Mouse (Mus musculus) hematopoietic multipotent progenitor cell, adult 10-12 weeks (in vitro differentiated cells): ENCODE data around the gene Klhl42. TPM values are rescaled to one million over a fixed set of nuclear protein-coding genes. Genes with fewer than 3 reads are reported as not detected.

Experiments used
- polyA plus RNA-seq: library from polyadenylated mRNA; stranded (reverse); fragments of >175 nt; gene quantifications from 2 replicates; pipeline ENCODE4 v1.2.3, GENCODE M21; 2012; ENCODE audit warnings: low replicate concordance

Klhl42 gene
- 9.5 and 15.3 TPM in 2 replicates for polyA plus RNA-seq

DNA sequence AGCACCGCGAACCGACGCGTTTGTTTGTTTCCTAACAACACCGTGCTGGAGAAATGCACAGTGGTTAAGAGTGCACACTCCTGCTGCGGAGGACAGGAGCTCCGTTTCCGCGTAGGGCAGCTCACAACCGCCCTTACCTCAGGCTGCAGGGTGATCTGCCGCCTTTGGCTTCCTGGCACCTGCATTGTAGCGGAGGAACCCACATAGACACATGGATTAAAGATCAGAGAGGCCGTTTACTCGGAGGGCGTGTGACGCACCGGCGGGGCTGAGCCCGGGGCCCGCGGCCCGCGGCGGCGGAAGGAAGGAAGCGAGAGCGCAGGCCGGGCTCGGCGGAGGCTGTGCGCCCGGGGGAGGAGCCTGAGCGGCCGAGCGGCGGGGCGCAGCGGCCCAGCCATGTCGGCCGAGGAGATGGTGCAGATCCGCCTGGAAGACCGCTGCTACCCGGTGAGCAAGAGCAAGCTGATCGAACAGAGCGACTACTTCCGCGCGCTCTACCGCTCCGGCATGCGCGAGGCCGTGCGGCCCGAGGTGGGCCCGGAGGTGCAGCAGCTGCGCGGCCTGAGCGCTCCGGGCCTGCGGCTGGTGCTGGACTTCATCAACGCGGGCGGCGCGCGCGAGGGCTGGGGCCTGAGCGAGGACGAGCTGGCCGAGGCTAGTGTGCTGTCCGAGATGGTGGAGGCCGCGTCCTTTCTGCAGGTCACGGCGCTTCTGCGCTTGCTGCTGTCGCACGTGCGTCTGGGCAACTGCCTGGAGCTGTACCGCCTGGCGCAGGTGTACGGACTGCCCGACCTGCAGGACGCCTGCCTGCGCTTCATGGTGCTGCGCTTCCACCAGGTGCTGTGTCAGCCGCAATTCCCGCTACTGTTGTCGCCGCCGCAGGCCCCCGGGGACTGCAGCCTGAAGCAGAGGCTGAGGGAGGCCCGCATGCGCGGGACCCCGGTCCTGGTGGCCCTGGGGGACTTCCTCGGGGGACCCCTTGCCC is at the start of gene Klhl42:
TSS of gene Klhl42 (plus strand) at position 244 of the 985 bp plus-strand sequence.

DNA sequence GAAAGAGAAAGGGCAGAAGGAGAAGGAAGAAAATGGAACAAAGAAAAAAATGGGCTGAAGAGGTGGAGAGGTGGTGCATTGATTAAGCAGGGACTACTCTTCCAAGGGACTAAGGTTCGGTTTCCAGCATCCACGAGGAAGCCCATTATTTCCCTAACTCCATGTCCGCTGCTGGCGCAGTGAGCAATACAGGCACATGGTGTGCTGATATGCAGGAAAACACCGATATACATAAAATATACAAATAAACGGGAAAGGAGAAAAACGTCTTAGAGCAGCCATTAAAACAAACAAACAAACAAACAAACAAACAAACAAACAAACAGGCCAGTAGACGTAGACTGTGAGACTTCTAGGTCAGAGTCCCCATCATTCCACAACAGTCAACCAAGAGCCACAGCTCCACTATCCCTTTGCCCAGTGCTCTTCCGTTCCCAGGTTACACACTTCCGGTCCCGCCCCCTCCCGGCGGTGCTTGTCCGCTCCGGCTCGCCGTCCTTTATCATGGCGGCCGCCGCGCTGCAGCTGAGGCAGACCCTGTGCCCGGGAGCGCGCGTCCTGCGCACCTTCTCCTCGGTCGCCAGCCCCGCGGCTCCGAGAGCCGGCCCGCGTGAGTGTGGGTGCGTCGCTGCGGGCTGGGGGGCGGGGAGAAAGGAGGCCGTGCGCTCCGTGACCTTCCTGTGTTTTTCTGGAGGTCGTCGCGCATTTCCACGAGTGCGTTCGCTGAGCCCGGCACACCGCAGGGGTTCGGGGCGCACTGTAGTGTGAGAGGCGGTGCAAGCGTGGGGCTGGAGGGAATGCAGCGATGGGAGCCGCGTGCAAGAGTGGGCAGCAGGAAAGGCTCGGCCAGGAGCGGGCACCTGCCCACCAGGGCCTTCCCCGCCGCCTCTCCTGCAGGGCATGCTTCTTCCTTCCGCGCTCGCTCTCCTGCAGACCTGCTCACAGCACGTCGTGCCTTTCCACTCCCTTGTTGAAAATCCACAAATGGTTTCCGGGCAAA is 48.6 kb upstream of the Klhl42 start, which contains the start of gene Mrps35:
TSS of gene Mrps35 (plus strand) at position 474 of the 1,000 bp plus-strand sequence.

DNA sequence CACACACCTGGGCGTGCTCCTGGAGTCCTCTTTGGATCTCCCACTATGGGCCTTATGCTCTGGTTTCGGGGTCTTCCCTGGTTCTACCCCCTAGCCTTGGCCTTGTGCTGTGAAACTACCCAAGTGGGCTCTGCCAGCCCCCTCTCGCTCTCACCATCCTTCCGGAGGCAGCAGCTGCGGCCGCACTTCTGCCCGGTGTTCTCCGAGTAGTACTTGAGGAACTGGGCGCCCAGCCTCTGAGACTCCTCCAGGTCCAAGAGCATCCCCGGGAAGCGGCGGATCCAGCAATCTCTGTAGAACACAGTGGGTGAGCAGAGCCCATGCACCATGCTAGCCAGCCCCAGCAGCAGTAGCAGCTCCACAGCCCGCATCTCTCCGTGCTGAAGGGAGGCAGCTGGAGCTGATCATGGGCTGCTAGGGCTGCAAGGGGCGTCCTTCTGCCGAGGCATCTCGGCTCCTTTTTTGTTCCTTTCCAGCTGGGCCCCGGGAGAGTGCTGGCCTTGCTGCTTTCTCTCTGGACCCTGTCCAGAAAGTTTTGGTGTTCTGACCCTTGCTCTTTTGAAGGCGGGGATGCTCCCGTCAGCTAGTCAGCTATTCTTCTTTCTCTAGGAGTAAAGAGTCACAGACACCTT is 4.5 kb upstream of the Klhl42 start, which contains the start of gene Mansc4:
TSS of gene Mansc4 (minus strand) at position 439 of the 632 bp plus-strand sequence.

Other genes starting within 250 kb of the Klhl42 start
- gene Smco2, start 241.3 kb upstream of the Klhl42 start, polyA plus RNA-seq, result not detected in 2 replicates
- 1.8 and 2.3 TPM in 2 replicates for gene Ppfibp1, start 202.9 kb upstream of the Klhl42 start, polyA plus RNA-seq
- not detected in 2 replicates for gene 1700034J05Rik, start 137.0 kb upstream of the Klhl42 start, polyA plus RNA-seq
- gene Rep15, start 58.8 kb upstream of the Klhl42 start, polyA plus RNA-seq, result 0.11 TPM in 1 of 2 replicates, not detected in the other
- 6.9 and 15.7 TPM in 2 replicates for gene Mrps35, start 48.6 kb upstream of the Klhl42 start, polyA plus RNA-seq
- gene Mansc4, start 4.3 kb upstream of the Klhl42 start, polyA plus RNA-seq, result 0.16 and 0.56 TPM in 2 replicates
- gene Pthlh, start 172.8 kb downstream of the Klhl42 start, polyA plus RNA-seq, result 0.09 TPM in 1 of 2 replicates, not detected in the other